23 mouse cellular contexts compared by ENCODE assay signal in genomic region chr10:70167625-70168024, GRCm38 (mm10). TPM values are rescaled to one million over a fixed set of nuclear protein-coding genes. Genes with fewer than 3 reads are reported as not detected.
DNase-seq lines count a peak whose midpoint lies in the region; ATAC-seq lines count a peak whose summit lies in the region.
"Had no signal": no experiment of that assay in that cellular context is flagged by ENCODE, and none has a peak within 500 bp of the region (broad histone marks: within the 10 kb centered on the region; RNA-seq: fewer than 3 reads in every experiment).

No protein-coding gene starts in this region.

- peak overlapping the region; percentile 52; the same call in 1 of the 2 replicates for H3K27ac ChIP-seq in heart, embryonic 10.5 days
- peak overlapping the region; percentile 43; the same call in 1 of the 2 replicates for H3K27ac ChIP-seq in kidney, embryonic 16.5 days (ENCODE audit: low read length)
- H3K27ac ChIP-seq: embryonic facial prominence, embryonic 15.5 days; forebrain, embryonic 10.5 days; forebrain, embryonic 15.5 days; hindbrain, embryonic 15.5 days had no signal

- peaks cover 48% of the 10 kb centered on the region for H3K4me1 ChIP-seq in heart, embryonic 10.5 days
- H3K4me1 ChIP-seq in kidney, embryonic 16.5 days (ENCODE audit: insufficient read depth, low read length), result peaks cover 39% of the 10 kb centered on the region

- H3K4me2 ChIP-seq in kidney, embryonic 16.5 days (replicated peaks; ENCODE audit: low read depth, low read length), result no peak overlapping the region
- H3K4me2 ChIP-seq: embryonic facial prominence, embryonic 15.5 days; forebrain, embryonic 15.5 days; hindbrain, embryonic 15.5 days had no signal

- H3K9me3 ChIP-seq in heart, embryonic 10.5 days, result no peaks in the 10 kb centered on the region
- H3K9me3 ChIP-seq in kidney, embryonic 16.5 days (ENCODE audit: low read length), result no peaks in the 10 kb centered on the region
- H3K9me3 ChIP-seq: embryonic facial prominence, embryonic 15.5 days; forebrain, embryonic 10.5 days; forebrain, embryonic 15.5 days; hindbrain, embryonic 15.5 days had no signal

- H3K36me3 ChIP-seq in heart, embryonic 10.5 days, result peaks cover 51% of the 10 kb centered on the region
- peaks cover 30% of the 10 kb centered on the region for H3K36me3 ChIP-seq in kidney, embryonic 16.5 days (ENCODE audit: insufficient read depth, low read length)

- no peak for DNase-seq in heart, embryonic 10.5 days (ENCODE audit: low spot score)
- DNase-seq in heart, postnatal 10 days, result no peak
- no peak for DNase-seq in kidney, postnatal 14 days
- peak; percentile 52 for DNase-seq in thymus, postnatal 0 days (ENCODE audit: low spot score)
- DNase-seq in thymus, adult 18-20 months, result no peak
- DNase-seq in layer of hippocampus, adult 8-10 months (ENCODE audit: low spot score in 2 of 2), result no peak
- DNase-seq: adrenal gland, adult 8-10 months; adrenal gland, postnatal 36 days; cerebellum, adult 11 months; cerebellum, adult 8-10 months; cerebellum, postnatal 14 days; embryo, embryonic 11 days; gastrocnemius, postnatal 10 days; heart, postnatal 36 days had no signal

- no peak for ATAC-seq in kidney, embryonic 16.5 days (ENCODE audit: low FRiP score, low TSS enrichment)
- ATAC-seq: forebrain, embryonic 15.5 days; Patski had no signal

- no peak overlapping the region for H3K4me3 ChIP-seq in heart, embryonic 10.5 days
- H3K4me3 ChIP-seq in kidney, embryonic 16.5 days (ENCODE audit: low read length), result no peak overlapping the region
- H3K4me3 ChIP-seq: embryonic facial prominence, embryonic 15.5 days; erythroblast, embryonic 14.5 days; forebrain, embryonic 10.5 days; forebrain, embryonic 15.5 days; hindbrain, embryonic 15.5 days had no signal

- no peaks in the 10 kb centered on the region for H3K27me3 ChIP-seq in heart, embryonic 10.5 days (ENCODE audit: insufficient read depth, poor library complexity, severe bottlenecking)
- no peaks in the 10 kb centered on the region for H3K27me3 ChIP-seq in kidney, embryonic 16.5 days (ENCODE audit: insufficient read depth, low read length)
- H3K27me3 ChIP-seq: CH12.LX; embryonic facial prominence, embryonic 15.5 days; forebrain, embryonic 15.5 days; hindbrain, embryonic 15.5 days; Patski had no signal

- H3K9ac ChIP-seq in kidney, embryonic 16.5 days (replicated peaks; ENCODE audit: low read length), result no peak overlapping the region
- H3K9ac ChIP-seq: embryonic facial prominence, embryonic 15.5 days; forebrain, embryonic 15.5 days; hindbrain, embryonic 15.5 days had no signal

- intact Hi-C loops in heart, postnatal 10 days (cut with DNase I), result loop anchor here (5.0 kb wide), 2 partner anchors 70 to 145 kb away; partner anchors contain the start of gene Ccdc6

- WGBS in heart, embryonic 10.5 days, result 53% methylated on average over 11 of the region's 11 CpGs
- WGBS in kidney, embryonic 16.5 days, result 41% methylated on average over 11 of the region's 11 CpGs

RNA-seq across cellular contexts. Expression of gene Mrln, which starts 36.8 kb away (rescaled TPM):
- 0.63 and 1.2 TPM in 2 replicates for polyA plus RNA-seq in heart, embryonic 10.5 days (2016; fragmentation: Nextera tagmentation; extraction: Ambion mirVana)
- total RNA-seq in heart, postnatal 10 days (2021), result under 1 TPM; 0.91 to 0.92 TPM
- polyA plus RNA-seq in kidney, embryonic 16.5 days (2015; fragmentation: Nextera tagmentation; extraction: Ambion mirVana), result 4.9 and 7.5 TPM in 2 replicates
- polyA plus RNA-seq in thymus, postnatal 0 days (2015; fragmentation: Nextera tagmentation; extraction: Ambion mirVana), result 2.4 and 3.0 TPM in 2 replicates
- not detected for total RNA-seq in layer of hippocampus, adult 8-10 months (2022)
- total RNA-seq: adrenal gland, postnatal 36 days; CH12.LX; common myeloid progenitor, adult 5-6 weeks had no signal
- polyA plus RNA-seq: erythroblast, embryonic 14.5 days; Patski had no signal
